Mouse (Mus musculus): ENCODE measurements at regions not wholly inside any gene's neighbourhood (a gene's known extent, or its start where the extent isn't known, plus 50 kb on each side); places are given as distances from the start of the nearest gene placed in this dataset.
"Not testable (repeated sequence)": the region's sequence is repeated elsewhere in the genome, so short reads cannot be mapped to it uniquely, and the experiment has no call there.

GRCm38 (mm10) chr1:177501288-177501687, 59.1 kb downstream of the Zbtb18 start:
- no peak for DNase-seq (ENCODE audit: extremely low spot score in 1 of 2, low spot score in 1 of 2)

- no peak for DNase-seq (ENCODE audit: extremely low spot score in 1 of 2, low spot score in 1 of 2)
Observed at GRCm38 (mm10) chr1:177503946-177504345, 61.8 kb downstream of the Zbtb18 start.

- DNase-seq (ENCODE audit: extremely low spot score in 1 of 2, low spot score in 1 of 2): no peak
Observed at GRCm38 (mm10) chr1:177504743-177505142, 62.6 kb downstream of the Zbtb18 start.

- DNase-seq (ENCODE audit: extremely low spot score in 1 of 2, low spot score in 1 of 2): not testable (repeated sequence)
Observed at GRCm38 (mm10) chr1:177507398-177507797, 65.2 kb downstream of the Zbtb18 start.

- no peak for DNase-seq (ENCODE audit: extremely low spot score in 1 of 2, low spot score in 1 of 2)
Observed at GRCm38 (mm10) chr1:177509786-177510185, 67.6 kb downstream of the Zbtb18 start.

- no peak for DNase-seq (ENCODE audit: extremely low spot score in 1 of 2, low spot score in 1 of 2)
Observed at GRCm38 (mm10) chr1:177512116-177512515, 70.0 kb downstream of the Zbtb18 start.

- no peak for DNase-seq (ENCODE audit: extremely low spot score in 1 of 2, low spot score in 1 of 2)
Observed at GRCm38 (mm10) chr1:177517934-177518610, 75.9 kb downstream of the Zbtb18 start.

GRCm38 (mm10) chr1:177518897-177519513, 76.9 kb downstream of the Zbtb18 start:
- DNase-seq (ENCODE audit: extremely low spot score in 1 of 2, low spot score in 1 of 2): no peak

GRCm38 (mm10) chr1:177521110-177521509, 79.0 kb downstream of the Zbtb18 start:
- no peak for DNase-seq (ENCODE audit: extremely low spot score in 1 of 2, low spot score in 1 of 2)

GRCm38 (mm10) chr1:177525141-177525540, 83.0 kb downstream of the Zbtb18 start:
- no peak for DNase-seq (ENCODE audit: extremely low spot score in 1 of 2, low spot score in 1 of 2)

GRCm38 (mm10) chr1:177531791-177532190, 89.6 kb downstream of the Zbtb18 start:
- no peak for DNase-seq (ENCODE audit: extremely low spot score in 1 of 2, low spot score in 1 of 2)

- DNase-seq (ENCODE audit: extremely low spot score in 1 of 2, low spot score in 1 of 2): no peak
Observed at GRCm38 (mm10) chr1:177532656-177533055, 90.5 kb downstream of the Zbtb18 start.

- no peak for DNase-seq (ENCODE audit: extremely low spot score in 1 of 2, low spot score in 1 of 2)
Observed at GRCm38 (mm10) chr1:177533332-177533731, 91.2 kb downstream of the Zbtb18 start.

GRCm38 (mm10) chr1:177545031-177545735, 103.0 kb downstream of the Zbtb18 start:
- no peak for DNase-seq (ENCODE audit: extremely low spot score in 1 of 2, low spot score in 1 of 2)

GRCm38 (mm10) chr1:177547716-177548115, 105.6 kb downstream of the Zbtb18 start:
- no peak for DNase-seq (ENCODE audit: extremely low spot score in 1 of 2, low spot score in 1 of 2)

GRCm38 (mm10) chr1:177555471-177556291, 113.5 kb downstream of the Zbtb18 start:
- no peak for DNase-seq (ENCODE audit: extremely low spot score in 1 of 2, low spot score in 1 of 2)

- no peak for DNase-seq (ENCODE audit: extremely low spot score in 1 of 2, low spot score in 1 of 2)
Observed at GRCm38 (mm10) chr1:177557432-177557831, 115.3 kb downstream of the Zbtb18 start.

GRCm38 (mm10) chr1:177557856-177558255, 115.7 kb downstream of the Zbtb18 start:
- DNase-seq (ENCODE audit: extremely low spot score in 1 of 2, low spot score in 1 of 2): no peak

- DNase-seq (ENCODE audit: extremely low spot score in 1 of 2, low spot score in 1 of 2): no peak
Observed at GRCm38 (mm10) chr1:177561716-177562588, 119.8 kb downstream of the Zbtb18 start.

- no peak for DNase-seq (ENCODE audit: extremely low spot score in 1 of 2, low spot score in 1 of 2)
Observed at GRCm38 (mm10) chr1:177562589-177562912, 120.4 kb downstream of the Zbtb18 start.

Measured in layer of hippocampus, postnatal 25 days (tissue).